ENCODE assay signal across 9 mouse cellular contexts in genomic region chr2:28067821-28068536, GRCm38 (mm10). TPM values are rescaled to one million over a fixed set of nuclear protein-coding genes. Genes with fewer than 3 reads are reported as not detected.
DNase-seq lines count a peak whose midpoint lies in the region; ATAC-seq and TF ChIP-seq lines count a peak whose summit lies in the region.
"Had no signal": no experiment of that assay in that cellular context is flagged by ENCODE, and none has a peak within 500 bp of the region (broad histone marks: within the 10 kb centered on the region; RNA-seq: fewer than 3 reads in every experiment).

No protein-coding gene starts in this region.

- no peaks in the 10 kb centered on the region for H3K27me3 ChIP-seq in hindbrain, embryonic 10.5 days (ENCODE audit: insufficient read depth, poor library complexity, severe bottlenecking)
- H3K27me3 ChIP-seq in hindbrain, embryonic 11.5 days (ENCODE audit: control insufficient read depth, insufficient read depth, low read length): no peaks in the 10 kb centered on the region
- peaks cover 81% of the 10 kb centered on the region for H3K27me3 ChIP-seq in CH12.LX (replicated peaks)
- H3K27me3 ChIP-seq: heart, embryonic 15.5 days had no signal

- no peaks in the 10 kb centered on the region for H3K9me3 ChIP-seq in hindbrain, embryonic 10.5 days
- H3K9me3 ChIP-seq in hindbrain, embryonic 11.5 days (ENCODE audit: control insufficient read depth, low read length): no peaks in the 10 kb centered on the region
- no peaks in the 10 kb centered on the region for H3K9me3 ChIP-seq in CH12.LX (replicated peaks; ENCODE audit: low read length)
- H3K9me3 ChIP-seq: heart, embryonic 15.5 days had no signal

- no peak for TF ChIP-seq EP300 in CH12.LX (IDR thresholded peaks at IDR 0.05; ENCODE audit: low read length)

- H3K27ac ChIP-seq in hindbrain, embryonic 10.5 days: peak overlapping the region; percentile 77
- H3K27ac ChIP-seq in hindbrain, embryonic 11.5 days (ENCODE audit: low read depth, low read length): no peak overlapping the region
- H3K27ac ChIP-seq in CH12.LX (ENCODE audit: insufficient read depth, low read depth): no peak overlapping the region
- H3K27ac ChIP-seq: heart, embryonic 15.5 days had no signal

- H3K4me2 ChIP-seq in hindbrain, embryonic 11.5 days (replicated peaks; ENCODE audit: low read depth, low read length): no peak overlapping the region
- no peak overlapping the region for H3K4me2 ChIP-seq in CH12.LX (ENCODE audit: insufficient read depth, low read depth, poor library complexity, severe bottlenecking)
- H3K4me2 ChIP-seq: heart, embryonic 15.5 days had no signal

- no peak for TF ChIP-seq CTCF in CH12.LX (conservative IDR thresholded peaks at IDR 0.05 in 1 of 2, IDR thresholded peaks at IDR 0.05 in 1 of 2; ENCODE audit: low read depth in 2 of 2, low read length in 2 of 2)

- peaks cover 15% of the 10 kb centered on the region for H3K4me1 ChIP-seq in hindbrain, embryonic 10.5 days (replicated peaks)
- H3K4me1 ChIP-seq in hindbrain, embryonic 11.5 days (replicated peaks; ENCODE audit: control insufficient read depth, insufficient read depth, low read length): no peaks in the 10 kb centered on the region
- H3K4me1 ChIP-seq in CH12.LX (ENCODE audit: control insufficient read depth in 1 of 2, insufficient read depth in 2 of 2): no peaks in the 10 kb centered on the region
- H3K4me1 ChIP-seq: heart, embryonic 15.5 days had no signal

- H3K79me2 ChIP-seq in CH12.LX (replicated peaks; ENCODE audit: control insufficient read depth, extremely low read depth, insufficient read depth, poor library complexity, severe bottlenecking): no peaks in the 10 kb centered on the region

- no peak for TF ChIP-seq RAD21 in CH12.LX (IDR thresholded peaks at IDR 0.05; ENCODE audit: low read depth, low read length)

- no peak for ATAC-seq in hindbrain, embryonic 11.5 days (ENCODE audit: low FRiP score)

- DNase-seq in hindbrain, embryonic 10.5 days (ENCODE audit: low spot score): no peak
- DNase-seq in hindbrain, embryonic 11.5 days (ENCODE audit: low spot score): no peak
- peak; percentile 1 for DNase-seq in CH12.LX (ENCODE audit: extremely low read depth)
- peak; percentile 47 for DNase-seq in c-Kit-positive CD71-positive TER-119-negative erythroid progenitor cells, embryonic 14.5 days (ENCODE audit: low read depth)
- peak; percentile 20 for DNase-seq in layer of hippocampus, adult 9-11 months
- DNase-seq in B cell, adult 2 months: no peak
- no peak for DNase-seq in frontal cortex, postnatal 36 days (ENCODE audit: low spot score in 2 of 2)
- DNase-seq in lung, postnatal 4 days: no peak

- in situ Hi-C loops in CH12.LX (cut with MboI; ENCODE audit: low pct_ligation_motif_present, low pct_unique_long_range_greater_than_20kb, low sequenced_read_pairs): no loop called here

- H3K36me3 ChIP-seq in hindbrain, embryonic 10.5 days: no peaks in the 10 kb centered on the region
- no peaks in the 10 kb centered on the region for H3K36me3 ChIP-seq in hindbrain, embryonic 11.5 days (ENCODE audit: control insufficient read depth, insufficient read depth, low read length)
- no peaks in the 10 kb centered on the region for H3K36me3 ChIP-seq in CH12.LX (replicated peaks in 1 of 2; ENCODE audit: control insufficient read depth in 1 of 2, insufficient read depth in 1 of 2, low read length in 1 of 2)
- H3K36me3 ChIP-seq: heart, embryonic 15.5 days had no signal

- dilution Hi-C loops in CH12.LX (cut with MboI; ENCODE audit: extremely low pct_ligation_motif_present, extremely low pct_unique_long_range_greater_than_20kb, low sequenced_read_pairs): no loop called here

- no peak for TF ChIP-seq POLR2A in CH12.LX (IDR thresholded peaks at IDR 0.05; ENCODE audit: low read depth, low read length)

- H3K4me3 ChIP-seq in hindbrain, embryonic 10.5 days: no peak overlapping the region
- no peak overlapping the region for H3K4me3 ChIP-seq in hindbrain, embryonic 11.5 days (ENCODE audit: low read depth, low read length)
- H3K4me3 ChIP-seq in CH12.LX (replicated peaks in 1 of 3; ENCODE audit: low read depth in 2 of 3, low read length in 2 of 3, poor library complexity in 1 of 3): no peak overlapping the region
- H3K4me3 ChIP-seq: heart, embryonic 15.5 days had no signal

- 89% methylated on average over 2 of the region's 2 CpGs for WGBS in hindbrain, embryonic 10.5 days
- 78% methylated on average over 2 of the region's 2 CpGs for WGBS in hindbrain, embryonic 11.5 days

- H3K9ac ChIP-seq in hindbrain, embryonic 11.5 days (ENCODE audit: low read depth, low read length): no peak overlapping the region
- no peak overlapping the region for H3K9ac ChIP-seq in CH12.LX (ENCODE audit: insufficient read depth, low read depth)
- H3K9ac ChIP-seq: heart, embryonic 15.5 days had no signal

TF ChIP-seq in CH12.LX, 34 proteins besides CTCF, POLR2A, EP300 and RAD21:
- TF ChIP-seq ZMIZ1 (IDR thresholded peaks at IDR 0.05; ENCODE audit: low read depth, low read length) (no peak), SMC3 (IDR thresholded peaks at IDR 0.05; ENCODE audit: low read depth, low read length) (no peak), ELF1 (IDR thresholded peaks at IDR 0.05; ENCODE audit: low read depth, low read length) (no peak), RCOR1 (conservative IDR thresholded peaks at IDR 0.05; ENCODE audit: low read depth, low read length) (no peak), GABPA (IDR thresholded peaks at IDR 0.05; ENCODE audit: insufficient replicate concordance, low read depth, low read length) (no peak)
TF ChIP-seq in CH12.LX: peak in this region for 0.

RNA-seq across cellular contexts. Expression of gene Fcnb, which starts 16.7 kb away (rescaled TPM):
- not detected in 2 replicates for polyA plus RNA-seq in hindbrain, embryonic 10.5 days (2016; fragmentation: Nextera tagmentation; extraction: Ambion mirVana)
- not detected in 2 replicates for polyA plus RNA-seq in hindbrain, embryonic 11.5 days (2014; fragmentation: Nextera tagmentation; extraction: Ambion mirVana)
- total RNA-seq in CH12.LX (2012; rRNA removed) (not detected in 2 replicates), CH12.LX (2014; rRNA removed) (not detected in 2 replicates)
- polyA plus RNA-seq in CH12.LX (2012; ENCODE audit: insufficient read length, low read depth): not detected in 2 replicates

Comparison
In these comparisons a context has a peak if more than half of its experiments do, and no peak if none do; other contexts are left out.
1. DNase-seq: peak in CH12.LX (single experiment), c-Kit-positive CD71-positive TER-119-negative erythroid progenitor cells, embryonic 14.5 days (single experiment) and layer of hippocampus, adult 9-11 months (single experiment); none in hindbrain, embryonic 10.5 days (single experiment), hindbrain, embryonic 11.5 days (single experiment), B cell, adult 2 months (0 of 2), frontal cortex, postnatal 36 days (0 of 2) and lung, postnatal 4 days (0 of 2).